Mouse (Mus musculus): ENCODE data around the gene C77080. TPM values are rescaled to one million over a fixed set of nuclear protein-coding genes. Genes with fewer than 3 reads are reported as not detected.

C77080 gene
- polyA plus RNA-seq, 1 experiment from 2014 or later = 3.7 TPM

GRCm38 (mm10) chr4:129293702-129294101 lies 32.5 kb upstream of the C77080 start:
- Histone ChIP-seq H3K27me3 (ENCODE audit: control insufficient read depth, insufficient read depth, low read length) (no peaks in the 10 kb centered on the region), H3K4me3 (ENCODE audit: low read depth, low read length) (no peak overlapping the region), H3K9ac (ENCODE audit: low read length) (no peak overlapping the region), H3K4me2 (ENCODE audit: low read depth, severe bottlenecking) (no peak overlapping the region), H3K4me1 (ENCODE audit: control insufficient read depth, insufficient read depth, low read length) (peaks cover 1% of the 10 kb centered on the region; the same call in 1 of the 2 replicates), H3K9me3 (ENCODE audit: control insufficient read depth, low read length) (no peaks in the 10 kb centered on the region), H3K36me3 (ENCODE audit: control insufficient read depth, insufficient read depth, low read length) (no peaks in the 10 kb centered on the region), H3K27ac (replicated peaks; ENCODE audit: low read depth, low read length) (no peak overlapping the region)
- ATAC-seq (ENCODE audit: insufficient number of reproducible peaks, low FRiP score, low TSS enrichment, low read depth) = no peak
- 32% methylated on average over 16 of the region's 16 CpGs for WGBS
- DNase-seq (ENCODE audit: low spot score) = no peak

GRCm38 (mm10) chr4:129292831-129293230 lies 31.6 kb upstream of the C77080 start:
- H3K27me3 ChIP-seq (ENCODE audit: control insufficient read depth, insufficient read depth, low read length) = no peaks in the 10 kb centered on the region
- H3K27ac ChIP-seq (replicated peaks; ENCODE audit: low read depth, low read length) = no peak overlapping the region
- no peaks in the 10 kb centered on the region for H3K9me3 ChIP-seq (ENCODE audit: control insufficient read depth, low read length)
- H3K36me3 ChIP-seq (ENCODE audit: control insufficient read depth, insufficient read depth, low read length) = no peaks in the 10 kb centered on the region
- DNase-seq (ENCODE audit: low spot score) (no peak), ATAC-seq (ENCODE audit: insufficient number of reproducible peaks, low FRiP score, low TSS enrichment, low read depth) (no peak)
- H3K9ac ChIP-seq (ENCODE audit: low read length) = no peak overlapping the region
- H3K4me3 ChIP-seq (ENCODE audit: low read depth, low read length) = no peak overlapping the region
- H3K4me1 ChIP-seq (ENCODE audit: control insufficient read depth, insufficient read depth, low read length) = no peaks in the 10 kb centered on the region
- WGBS = 64% methylated on average over 7 of the region's 7 CpGs
- H3K4me2 ChIP-seq (ENCODE audit: low read depth, severe bottlenecking) = no peak overlapping the region

- no peaks in the 10 kb centered on the region for H3K36me3 ChIP-seq (ENCODE audit: control insufficient read depth, insufficient read depth, low read length)
- 93% methylated on average over 8 of the region's 8 CpGs for WGBS
- H3K9me3 ChIP-seq (ENCODE audit: control insufficient read depth, low read length) = no peaks in the 10 kb centered on the region
- H3K4me3 ChIP-seq (ENCODE audit: low read depth, low read length) = no peak overlapping the region
- DNase-seq (ENCODE audit: low spot score) = no peak
- no peak overlapping the region for H3K9ac ChIP-seq (ENCODE audit: low read length)
- no peak for ATAC-seq (ENCODE audit: insufficient number of reproducible peaks, low FRiP score, low TSS enrichment, low read depth)
- H3K27me3 ChIP-seq (ENCODE audit: control insufficient read depth, insufficient read depth, low read length) = peaks cover 16% of the 10 kb centered on the region
- peaks cover 8% of the 10 kb centered on the region; the same call in 1 of the 2 replicates for H3K4me1 ChIP-seq (ENCODE audit: control insufficient read depth, insufficient read depth, low read length)
- H3K4me2 ChIP-seq (ENCODE audit: low read depth, severe bottlenecking) = no peak overlapping the region
- H3K27ac ChIP-seq (replicated peaks; ENCODE audit: low read depth, low read length) = no peak overlapping the region
Measured at GRCm38 (mm10) chr4:129289671-129290070, 28.5 kb upstream of the C77080 start.

- Histone ChIP-seq H3K27ac (replicated peaks; ENCODE audit: low read depth, low read length) (no peak overlapping the region), H3K9ac (ENCODE audit: low read length) (no peak overlapping the region), H3K9me3 (ENCODE audit: control insufficient read depth, low read length) (no peaks in the 10 kb centered on the region), H3K4me1 (ENCODE audit: control insufficient read depth, insufficient read depth, low read length) (peaks cover 8% of the 10 kb centered on the region; the same call in 1 of the 2 replicates), H3K27me3 (ENCODE audit: control insufficient read depth, insufficient read depth, low read length) (peaks cover 16% of the 10 kb centered on the region), H3K4me2 (ENCODE audit: low read depth, severe bottlenecking) (no peak overlapping the region), H3K4me3 (ENCODE audit: low read depth, low read length) (no peak overlapping the region), H3K36me3 (ENCODE audit: control insufficient read depth, insufficient read depth, low read length) (no peaks in the 10 kb centered on the region)
- ATAC-seq (ENCODE audit: insufficient number of reproducible peaks, low FRiP score, low TSS enrichment, low read depth) (no peak), DNase-seq (ENCODE audit: low spot score) (no peak)
- 38% methylated on average over 3 of the region's 3 CpGs for WGBS
Measured at GRCm38 (mm10) chr4:129288067-129288466, 26.9 kb upstream of the C77080 start.

GRCm38 (mm10) chr4:129287472-129287981 lies 26.3 kb upstream of the C77080 start, which contains the start of gene Sync:
Gene Sync (plus strand): TSS chr4:129287617.
- peak; percentile 48 for DNase-seq (ENCODE audit: low spot score)
- WGBS = under 1% methylated on average over 38 of the region's 53 CpGs

GRCm38 (mm10) chr4:129286683-129287471 lies 25.7 kb upstream of the C77080 start:
- 2% methylated on average over 28 of the region's 28 CpGs for WGBS
- Histone ChIP-seq H3K4me2 (ENCODE audit: low read depth, severe bottlenecking) (peak overlapping the region; percentile 95), H3K4me3 (ENCODE audit: low read depth, low read length) (peak overlapping the region; percentile 45), H3K27ac (replicated peaks; ENCODE audit: low read depth, low read length) (no peak overlapping the region), H3K27me3 (ENCODE audit: control insufficient read depth, insufficient read depth, low read length) (peaks cover 16% of the 10 kb centered on the region), H3K9ac (ENCODE audit: low read length) (peak overlapping the region; percentile 55; the same call in 1 of the 2 replicates), H3K9me3 (ENCODE audit: control insufficient read depth, low read length) (no peaks in the 10 kb centered on the region), H3K4me1 (ENCODE audit: control insufficient read depth, insufficient read depth, low read length) (peaks cover 8% of the 10 kb centered on the region; the same call in 1 of the 2 replicates), H3K36me3 (ENCODE audit: control insufficient read depth, insufficient read depth, low read length) (no peaks in the 10 kb centered on the region)
- DNase-seq (ENCODE audit: low spot score) = peak; percentile 49
- no peak for ATAC-seq (ENCODE audit: insufficient number of reproducible peaks, low FRiP score, low TSS enrichment, low read depth)

More at GRCm38 (mm10) chr4:129287472-129287981, 26.3 kb upstream of the C77080 start, which contains the start of gene Sync:
- ATAC-seq (ENCODE audit: insufficient number of reproducible peaks, low FRiP score, low TSS enrichment, low read depth) = no peak
- Histone ChIP-seq H3K36me3 (ENCODE audit: control insufficient read depth, insufficient read depth, low read length) (no peaks in the 10 kb centered on the region), H3K4me3 (ENCODE audit: low read depth, low read length) (peak within 1 kb of the TSS; percentile 45), H3K9me3 (ENCODE audit: control insufficient read depth, low read length) (no peaks in the 10 kb centered on the region), H3K9ac (ENCODE audit: low read length) (peak within 1 kb of the TSS; percentile 55), H3K27ac (replicated peaks; ENCODE audit: low read depth, low read length) (no peak within 1 kb of the TSS), H3K27me3 (ENCODE audit: control insufficient read depth, insufficient read depth, low read length) (peaks cover 16% of the 10 kb centered on the region), H3K4me2 (ENCODE audit: low read depth, severe bottlenecking) (peak within 1 kb of the TSS; percentile 95), H3K4me1 (ENCODE audit: control insufficient read depth, insufficient read depth, low read length) (peaks cover 8% of the 10 kb centered on the region; the same call in 1 of the 2 replicates)

- H3K4me3 ChIP-seq (ENCODE audit: low read depth, low read length) = peak overlapping the region; percentile 45; the same call in 1 of the 2 replicates
- 66% methylated on average over 5 of the region's 5 CpGs for WGBS
Measured at GRCm38 (mm10) chr4:129286001-129286682, 24.9 kb upstream of the C77080 start.

GRCm38 (mm10) chr4:129284685-129285084 lies 23.5 kb upstream of the C77080 start:
- Histone ChIP-seq H3K27ac (replicated peaks; ENCODE audit: low read depth, low read length) (no peak overlapping the region), H3K4me1 (ENCODE audit: control insufficient read depth, insufficient read depth, low read length) (peaks cover 8% of the 10 kb centered on the region; the same call in 1 of the 2 replicates), H3K9ac (ENCODE audit: low read length) (no peak overlapping the region), H3K4me3 (ENCODE audit: low read depth, low read length) (no peak overlapping the region), H3K9me3 (ENCODE audit: control insufficient read depth, low read length) (no peaks in the 10 kb centered on the region), H3K36me3 (ENCODE audit: control insufficient read depth, insufficient read depth, low read length) (no peaks in the 10 kb centered on the region), H3K4me2 (ENCODE audit: low read depth, severe bottlenecking) (no peak overlapping the region), H3K27me3 (ENCODE audit: control insufficient read depth, insufficient read depth, low read length) (peaks cover 16% of the 10 kb centered on the region)
- ATAC-seq (ENCODE audit: insufficient number of reproducible peaks, low FRiP score, low TSS enrichment, low read depth) = no peak
- no peak for DNase-seq (ENCODE audit: low spot score)
- 90% methylated on average over 2 of the region's 2 CpGs for WGBS

More at GRCm38 (mm10) chr4:129286001-129286682, 24.9 kb upstream of the C77080 start:
- no peak overlapping the region for H3K9ac ChIP-seq (ENCODE audit: low read length)
- H3K36me3 ChIP-seq (ENCODE audit: control insufficient read depth, insufficient read depth, low read length) = no peaks in the 10 kb centered on the region
- no peak overlapping the region for H3K27ac ChIP-seq (replicated peaks; ENCODE audit: low read depth, low read length)
- peak overlapping the region; percentile 95; the same call in 1 of the 2 replicates for H3K4me2 ChIP-seq (ENCODE audit: low read depth, severe bottlenecking)
- peaks cover 8% of the 10 kb centered on the region; the same call in 1 of the 2 replicates for H3K4me1 ChIP-seq (ENCODE audit: control insufficient read depth, insufficient read depth, low read length)
- H3K27me3 ChIP-seq (ENCODE audit: control insufficient read depth, insufficient read depth, low read length) = peaks cover 16% of the 10 kb centered on the region
- ATAC-seq (ENCODE audit: insufficient number of reproducible peaks, low FRiP score, low TSS enrichment, low read depth) = 0 out of 2 replicates have a peak, but pooled peaks have one; percentile 28
- H3K9me3 ChIP-seq (ENCODE audit: control insufficient read depth, low read length) = no peaks in the 10 kb centered on the region
- DNase-seq (ENCODE audit: low spot score) = no peak
